Mouse (Mus musculus) ES-E14 (cell line): Measurements from ENCODE around the gene Lrp6.

Experiments used
- MAFK ChIP-seq: IDR thresholded peaks from 2 replicates; pipeline ENCODE4 v1.6.1; 2014; ENCODE audit warnings: mild to moderate bottlenecking, low read depth, low read length, inconsistent platforms; ENCODE audit not compliant: insufficient read depth
- ZC3H11A ChIP-seq: IDR thresholded peaks from 2 replicates; pipeline ENCODE4 v1.6.1; 2012; ENCODE audit warnings: low read depth, mild to moderate bottlenecking, inconsistent platforms, low read length, borderline replicate concordance
- ZNF384 ChIP-seq: IDR thresholded peaks from 2 replicates; pipeline ENCODE4 v1.6.1; 2012; ENCODE audit warnings: low read depth, low read length, inconsistent platforms

- TF ChIP-seq ZNF384 (no peak), MAFK (no peak), ZC3H11A (no peak)
Observed at GRCm38 (mm10) chr6:134601130-134601529, 34.4 kb upstream of the Lrp6 start.
